Mouse (Mus musculus) forebrain, embryonic 14.5 days (tissue): ENCODE data around the gene Fam163a. TPM values are rescaled to one million over a fixed set of nuclear protein-coding genes. Genes with fewer than 3 reads are reported as not detected.

Source experiments
- ATAC-seq: fragments of 200-750 bp; cut with Nextera tagmentation; 2 replicates; pipeline ENCODE4 v1.8.0; 2017; ENCODE audit warnings: mild to moderate bottlenecking, moderate library complexity
- DNase-seq: peaks from one replicate; pipeline ENCODE4 v3.0.0-alpha.2; 2015; ENCODE audit warnings: low spot score
- H3K27ac ChIP-seq: fragments of 300-500 bp; sonication (generic); 2 replicates; pipeline ENCODE4 v1.5.1; 2014; ENCODE audit warnings: low read depth, mild to moderate bottlenecking, control low read depth, low read length, moderate library complexity
- H3K27me3 ChIP-seq: fragments of 300-500 bp; sonication (generic); replicated peaks from 2 replicates; pipeline ENCODE4 v1.6.1; 2014; ENCODE audit warnings: low read length, control low read depth, mixed read lengths; ENCODE audit not compliant: control insufficient read depth, insufficient read depth
- H3K36me3 ChIP-seq: fragments of 300-500 bp; sonication (generic); 2 replicates; pipeline ENCODE4 v1.6.1; 2014; ENCODE audit warnings: low read length, control low read depth; ENCODE audit not compliant: control insufficient read depth, insufficient read depth
- H3K4me1 ChIP-seq: fragments of 300-500 bp; sonication (generic); 2 replicates; pipeline ENCODE4 v1.6.1; 2014; ENCODE audit warnings: antibody characterized with exemption, low read length, control low read depth; ENCODE audit not compliant: control insufficient read depth, insufficient read depth
- H3K4me2 ChIP-seq: fragments of 300-500 bp; sonication (generic); 2 replicates; pipeline ENCODE4 v1.6.1; 2014; ENCODE audit warnings: mild to moderate bottlenecking, control low read depth, low read length
- H3K4me3 ChIP-seq: fragments of 300-500 bp; sonication (generic); 2 replicates; pipeline ENCODE4 v1.5.1; 2014; ENCODE audit warnings: low read depth, low read length, control low read depth
- H3K9ac ChIP-seq: fragments of 300-500 bp; sonication (generic); 2 replicates; pipeline ENCODE4 v1.6.1; 2014; ENCODE audit warnings: mild to moderate bottlenecking, low read length, control low read depth, moderate library complexity
- H3K9me3 ChIP-seq: fragments of 300-500 bp; sonication (generic); replicated peaks from 2 replicates; pipeline ENCODE4 v1.6.1; 2016; ENCODE audit warnings: low read length, control low read depth, mixed read lengths; ENCODE audit not compliant: control insufficient read depth
- WGBS: fragments of 180-500 bp; shearing (Covaris S2); extraction: QIAGEN DNeasy Blood & Tissue Kit; methylation state at CpG from one replicate; pipeline ENCODE4 v1.1.7; 2014; 5-methylcytosine and 5-hydroxymethylcytosine counted together
- polyA plus RNA-seq: library from polyadenylated mRNA; unstranded; fragments of >200 nt; fragmentation: Nextera tagmentation; extraction: Ambion mirVana; gene quantifications from 2 replicates; pipeline ENCODE4 v1.2.1, GENCODE M21; 2014

The Fam163a gene
- polyA plus RNA-seq, 1 experiment from 2014 or later, result 1.8 TPM

DNA sequence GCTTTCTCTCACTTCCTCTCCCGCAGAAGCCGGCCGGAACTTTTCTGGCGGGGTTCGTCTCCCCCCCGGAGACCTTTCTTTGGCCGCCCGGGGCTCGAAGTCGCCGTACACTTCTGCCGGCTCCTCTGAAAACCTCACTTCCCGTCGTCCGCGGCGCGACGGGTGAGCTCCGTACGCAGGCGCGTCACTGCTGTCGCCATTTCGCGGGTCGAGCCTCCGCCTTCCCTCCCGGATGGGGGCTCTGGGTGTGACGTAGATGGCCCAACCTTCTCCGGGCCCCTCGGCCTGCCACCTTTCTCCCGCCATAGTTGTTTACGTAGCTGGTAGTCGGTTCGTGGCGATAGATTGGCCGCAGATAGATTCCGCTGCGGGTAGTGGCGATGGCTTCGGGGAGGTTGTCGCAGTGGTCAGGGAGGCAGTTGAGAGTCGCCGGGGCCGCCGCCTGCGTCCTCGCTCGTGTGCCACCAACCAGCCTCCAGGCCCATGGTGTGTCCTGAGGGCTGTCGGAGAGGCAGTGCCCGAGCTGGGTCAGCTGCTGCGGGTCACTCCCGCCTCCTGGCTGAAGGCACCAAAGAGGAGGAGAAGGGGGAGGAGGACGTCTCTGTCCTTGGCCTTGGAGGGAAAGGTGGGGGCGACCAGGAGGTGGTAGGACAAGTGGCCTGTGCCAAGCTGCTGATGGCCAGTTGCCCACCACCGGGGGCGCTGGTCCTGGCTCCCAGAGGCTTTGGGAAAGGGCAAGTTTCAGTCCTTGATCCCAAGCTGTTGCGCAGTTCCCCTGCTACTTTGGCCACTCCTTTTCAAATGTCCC lies 168.7 kb downstream of the Fam163a start, which contains the start of gene Tor1aip1:
Tor1aip1 (minus strand) TSS at position 551 of the 808 bp plus-strand sequence.
- ATAC-seq, result peak; percentile 95
- H3K9me3 ChIP-seq, result no peaks in the 10 kb centered on the region
- H3K27me3 ChIP-seq, result no peaks in the 10 kb centered on the region
- H3K4me1 ChIP-seq, result peaks cover 4% of the 10 kb centered on the region; the same call in 1 of the 2 replicates
- WGBS, result under 1% methylated on average over 57 of the region's 59 CpGs
- H3K27ac ChIP-seq, result peak within 1 kb of the TSS; percentile 99
- peak within 1 kb of the TSS; percentile 77 for H3K4me2 ChIP-seq
- peak within 1 kb of the TSS; percentile 88 for H3K9ac ChIP-seq
- peak within 1 kb of the TSS; percentile 73 for H3K4me3 ChIP-seq
- H3K36me3 ChIP-seq, result peaks cover 25% of the 10 kb centered on the region
- peak; percentile 99 for DNase-seq

DNA sequence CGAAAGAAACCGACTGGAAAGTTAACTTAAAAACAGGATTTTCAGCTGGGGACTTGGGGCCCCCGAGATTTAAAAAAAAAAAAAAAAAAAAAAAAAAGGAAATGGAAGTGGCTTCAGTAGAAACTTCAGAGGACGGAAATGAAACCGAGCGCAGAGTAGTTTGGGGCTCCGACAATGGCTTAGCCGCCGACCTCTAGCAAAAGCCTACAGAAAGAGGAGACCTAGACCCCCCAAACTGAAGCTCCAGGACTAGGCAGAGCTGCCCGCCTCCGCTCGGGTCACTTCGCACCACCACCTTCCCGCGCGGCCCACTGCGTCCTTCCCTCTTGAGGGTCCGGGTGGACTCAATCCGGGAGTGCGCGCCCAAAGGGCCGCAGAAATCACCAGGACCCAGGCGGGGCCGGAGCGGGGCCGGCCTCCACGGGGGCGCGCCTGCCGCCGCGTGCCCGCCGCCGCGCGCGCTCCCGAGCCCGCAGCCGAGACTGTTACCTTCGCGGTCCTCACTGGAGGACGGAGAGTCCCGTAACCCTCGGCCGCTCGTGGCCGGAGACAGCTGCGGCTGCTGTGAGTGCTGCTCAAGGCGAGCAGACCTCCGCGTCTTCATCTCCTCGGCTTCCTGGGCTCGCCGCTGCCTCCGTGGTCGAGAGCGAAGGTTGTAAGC lies 169.4 kb downstream of the Fam163a start, which contains the start of gene Tor1aip2:
Tor1aip2 (plus strand) TSS at position 135 of the 661 bp plus-strand sequence.
- under 1% methylated on average over 59 of the region's 59 CpGs for WGBS
- H3K9me3 ChIP-seq, result no peaks in the 10 kb centered on the region
- DNase-seq (peak; percentile 83), ATAC-seq (peak; percentile 74)
- H3K4me2 ChIP-seq, result peak within 1 kb of the TSS; percentile 77
- peaks cover 32% of the 10 kb centered on the region for H3K36me3 ChIP-seq
- H3K4me3 ChIP-seq, result peak within 1 kb of the TSS; percentile 73
- peaks cover 4% of the 10 kb centered on the region; the same call in 1 of the 2 replicates for H3K4me1 ChIP-seq
- peak within 1 kb of the TSS; percentile 99 for H3K27ac ChIP-seq
- H3K9ac ChIP-seq, result peak within 1 kb of the TSS; percentile 88
- H3K27me3 ChIP-seq, result no peaks in the 10 kb centered on the region

DNA sequence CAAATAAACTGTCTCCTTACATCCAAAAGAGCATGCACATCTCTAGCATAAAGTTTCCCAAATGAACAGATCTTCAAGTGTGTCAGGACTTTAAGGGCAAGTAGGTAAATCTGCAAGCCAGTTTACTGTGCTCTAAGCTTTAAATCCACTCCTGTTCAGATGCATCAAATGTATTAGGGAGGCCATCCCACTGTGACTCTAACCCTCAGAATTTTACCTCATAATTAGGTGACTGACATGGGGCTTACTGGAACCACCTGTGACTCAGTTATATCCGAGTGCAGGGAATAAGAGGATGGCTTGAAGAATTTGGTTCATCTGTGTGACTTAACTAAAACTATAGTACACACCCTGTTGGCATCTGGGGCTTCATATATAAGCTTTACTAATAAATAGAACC lies 170.2 kb downstream of the Fam163a start:
- Histone ChIP-seq H3K4me2 (peak overlapping the region; percentile 77), H3K9ac (peak overlapping the region; percentile 88), H3K4me1 (peaks cover 4% of the 10 kb centered on the region; the same call in 1 of the 2 replicates), H3K36me3 (peaks cover 39% of the 10 kb centered on the region), H3K9me3 (no peaks in the 10 kb centered on the region), H3K4me3 (peak overlapping the region; percentile 73), H3K27ac (no peak overlapping the region), H3K27me3 (no peaks in the 10 kb centered on the region)
- no peak for DNase-seq
- 23% methylated on average over 1 of the region's 1 CpGs for WGBS
- ATAC-seq, result no peak

DNA sequence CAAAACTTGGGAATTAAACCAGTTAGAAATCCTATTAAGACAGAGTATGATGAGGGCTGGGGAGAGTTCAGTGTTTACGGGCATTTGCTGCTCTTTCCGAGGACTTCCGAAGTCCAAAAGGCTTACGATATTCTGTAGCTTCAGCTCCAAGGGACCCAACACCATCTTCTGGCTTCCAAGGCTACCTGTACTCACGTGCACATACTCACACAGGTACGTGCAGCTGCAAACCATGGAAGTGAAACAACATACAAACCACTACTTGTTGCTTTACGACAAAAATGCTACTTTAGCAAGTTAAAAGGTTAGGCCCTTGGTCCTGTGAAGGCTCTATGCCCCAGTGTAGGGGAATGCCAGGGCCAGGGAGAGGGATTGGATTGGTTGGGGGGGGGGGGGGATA lies 170.9 kb downstream of the Fam163a start:
- no peaks in the 10 kb centered on the region for H3K9me3 ChIP-seq
- peaks cover 4% of the 10 kb centered on the region; the same call in 1 of the 2 replicates for H3K4me1 ChIP-seq
- ATAC-seq (no peak), DNase-seq (no peak)
- 96% methylated on average over 7 of the region's 7 CpGs for WGBS
- no peak overlapping the region for H3K4me3 ChIP-seq
- H3K9ac ChIP-seq, result no peak overlapping the region
- H3K27me3 ChIP-seq, result no peaks in the 10 kb centered on the region
- no peak overlapping the region for H3K27ac ChIP-seq
- H3K36me3 ChIP-seq, result peaks cover 45% of the 10 kb centered on the region
- H3K4me2 ChIP-seq, result no peak overlapping the region

DNA sequence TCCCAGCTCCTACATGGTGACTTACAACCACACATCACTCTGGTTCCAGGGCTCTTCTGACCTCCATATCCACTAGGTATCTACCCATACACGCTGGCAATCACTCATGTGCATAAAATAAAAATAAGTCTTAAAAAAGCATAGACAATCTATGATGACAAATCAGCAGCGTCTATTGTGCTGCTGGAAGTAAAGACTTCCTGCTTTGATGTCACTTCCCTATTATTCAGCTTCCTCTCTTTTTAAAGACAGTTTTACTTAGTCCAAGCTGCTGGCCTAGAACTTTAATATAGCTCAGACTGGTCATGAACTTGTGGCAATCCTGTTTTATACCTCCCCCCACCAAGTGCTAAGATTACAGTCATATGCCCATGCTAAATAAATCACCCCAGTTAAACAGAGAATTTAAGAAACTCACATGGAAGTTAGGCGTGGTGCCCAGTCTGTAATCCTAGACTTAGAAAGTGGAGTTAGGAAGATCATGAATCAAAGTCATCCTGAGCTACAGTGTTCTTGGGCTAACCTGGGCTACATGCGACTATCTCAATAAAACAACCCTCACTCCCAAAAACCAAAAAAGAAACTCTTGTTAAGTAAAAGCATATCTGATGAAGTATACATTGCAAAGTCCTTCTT lies 176.4 kb downstream of the Fam163a start:
- Histone ChIP-seq H3K4me1 (no peaks in the 10 kb centered on the region), H3K9ac (no peak overlapping the region), H3K9me3 (no peaks in the 10 kb centered on the region), H3K4me2 (no peak overlapping the region), H3K27ac (no peak overlapping the region), H3K27me3 (no peaks in the 10 kb centered on the region), H3K36me3 (peaks cover 66% of the 10 kb centered on the region), H3K4me3 (no peak overlapping the region)
- ATAC-seq (no peak), DNase-seq (no peak)
- WGBS, result 90% methylated on average over 4 of the region's 4 CpGs

DNA sequence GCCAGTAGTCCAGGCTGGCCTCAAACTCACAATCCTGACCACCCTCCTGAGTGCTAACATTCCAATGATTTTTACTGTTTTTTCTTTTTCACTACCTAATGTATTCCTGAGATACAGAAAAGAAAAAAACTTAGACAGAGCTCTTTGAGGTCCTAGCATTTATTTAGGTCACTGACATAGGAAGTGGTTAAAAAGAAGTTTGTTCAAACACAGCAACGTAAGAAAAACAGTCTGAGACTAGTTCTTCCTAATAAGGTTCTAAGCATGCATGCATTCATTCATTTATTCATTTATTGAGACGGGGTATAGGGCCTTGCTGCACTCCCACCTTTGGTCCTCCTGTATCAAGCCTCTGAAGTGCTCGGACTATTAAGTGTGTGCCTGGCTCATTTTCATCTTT lies 177.0 kb downstream of the Fam163a start:
- no peak overlapping the region for H3K4me3 ChIP-seq
- ATAC-seq, result no peak
- no peak overlapping the region for H3K9ac ChIP-seq
- no peaks in the 10 kb centered on the region for H3K4me1 ChIP-seq
- no peak for DNase-seq
- 92% methylated on average over 3 of the region's 3 CpGs for WGBS
- H3K27ac ChIP-seq, result no peak overlapping the region
- peaks cover 61% of the 10 kb centered on the region for H3K36me3 ChIP-seq
- no peaks in the 10 kb centered on the region for H3K27me3 ChIP-seq
- no peaks in the 10 kb centered on the region for H3K9me3 ChIP-seq
- no peak overlapping the region for H3K4me2 ChIP-seq

Other genes with a start within 250 kb of the Fam163a start
- gene Cep350, start 231.8 kb downstream of the Fam163a start, polyA plus RNA-seq, result 8.1 and 10.1 TPM in 2 replicates
- 87.9 and 92.0 TPM in 2 replicates for gene Tor1aip2, start 169.6 kb downstream of the Fam163a start, polyA plus RNA-seq
- 24.3 and 29.7 TPM in 2 replicates for gene Tor1aip1, start 168.5 kb downstream of the Fam163a start, polyA plus RNA-seq
- 0.20 and 0.38 TPM in 2 replicates for gene Tdrd5, start 98.6 kb upstream of the Fam163a start, polyA plus RNA-seq
- gene Nphs2, start 105.7 kb upstream of the Fam163a start, polyA plus RNA-seq, result 0.51 and 0.82 TPM in 2 replicates
- 735 and 817 TPM in 2 replicates for gene Gm2000, start 161.0 kb upstream of the Fam163a start, polyA plus RNA-seq
- gene Axdnd1, start 216.1 kb upstream of the Fam163a start, polyA plus RNA-seq, result 0.13 and 0.43 TPM in 2 replicates